Mouse (Mus musculus): ENCODE data around the gene Jagn1. TPM values are rescaled to one million over a fixed set of nuclear protein-coding genes. Genes with fewer than 3 reads are reported as not detected.

Gene Jagn1
- total RNA-seq, 2 experiments from 2014 or later: 26.8 to 28.2 TPM

GRCm38 (mm10) chr6:113433661-113434060, 8.7 kb upstream of the Jagn1 start:
- intact Hi-C loops (cut with DNase I): no loop called here
- no peak for DNase-seq

GRCm38 (mm10) chr6:113434691-113435090, 7.7 kb upstream of the Jagn1 start:
- intact Hi-C loops (cut with DNase I): no loop called here
- DNase-seq: no peak

- intact Hi-C loops (cut with DNase I): no loop called here
- DNase-seq: no peak
Measured at GRCm38 (mm10) chr6:113435664-113436205, 6.6 kb upstream of the Jagn1 start, which contains the start of gene Cidec. Gene Cidec, minus strand, starts transcription at chr6:113435760.

- intact Hi-C loops (cut with DNase I): no loop called here
- DNase-seq: no peak
Measured at GRCm38 (mm10) chr6:113437135-113437534, 5.2 kb upstream of the Jagn1 start.

GRCm38 (mm10) chr6:113438721-113439430, 3.5 kb upstream of the Jagn1 start:
- no peak for DNase-seq
- intact Hi-C loops (cut with DNase I): no loop called here

GRCm38 (mm10) chr6:113440686-113441085, 1.7 kb upstream of the Jagn1 start:
- intact Hi-C loops (cut with DNase I): loop anchor here (1.0 kb wide), 1 partner anchor 29 kb away; no protein-coding TSS in a partner anchor
- DNase-seq: no peak

- intact Hi-C loops (cut with DNase I): loop anchor here (1.0 kb wide), 1 partner anchor 28 kb away; no protein-coding TSS in a partner anchor
- peak; percentile 74 to 81 for DNase-seq
Measured at GRCm38 (mm10) chr6:113441147-113441680, 1.2 kb upstream of the Jagn1 start.

GRCm38 (mm10) chr6:113442087-113442441, 305 bp upstream of the Jagn1 start:
- intact Hi-C loops (cut with DNase I): no loop called here
- DNase-seq: no peak

- intact Hi-C loops (cut with DNase I): no loop called here
- no peak for DNase-seq
Measured at GRCm38 (mm10) chr6:113443091-113443490, 722 bp downstream of the Jagn1 start.

GRCm38 (mm10) chr6:113444207-113444965, 2.0 kb downstream of the Jagn1 start:
- no peak for DNase-seq
- intact Hi-C loops (cut with DNase I): no loop called here

- DNase-seq: no peak
- intact Hi-C loops (cut with DNase I): no loop called here
Measured at GRCm38 (mm10) chr6:113447639-113448038, 5.3 kb downstream of the Jagn1 start.

GRCm38 (mm10) chr6:113451839-113452238, 9.5 kb downstream of the Jagn1 start:
- intact Hi-C loops (cut with DNase I): no loop called here
- peak in 1 of 2 experiments; percentile 28 for DNase-seq

- DNase-seq: no peak
- intact Hi-C loops (cut with DNase I): no loop called here
Measured at GRCm38 (mm10) chr6:113455007-113455406, 12.6 kb downstream of the Jagn1 start.

GRCm38 (mm10) chr6:113457952-113458534, 15.7 kb downstream of the Jagn1 start, which contains the start of gene Il17re:
Gene Il17re, plus strand, starts transcription at chr6:113458484.
- intact Hi-C loops (cut with DNase I): no loop called here
- DNase-seq: no peak

GRCm38 (mm10) chr6:113458635-113459034, 16.3 kb downstream of the Jagn1 start:
- DNase-seq: no peak
- intact Hi-C loops (cut with DNase I): no loop called here

- no peak for DNase-seq
- intact Hi-C loops (cut with DNase I): no loop called here
Measured at GRCm38 (mm10) chr6:113464040-113464439, 21.7 kb downstream of the Jagn1 start.

GRCm38 (mm10) chr6:113465602-113466001, 23.2 kb downstream of the Jagn1 start:
- no peak for DNase-seq
- intact Hi-C loops (cut with DNase I): loop anchor here (5.0 kb wide), 1 partner anchor 123 kb away; the partner anchor contains the start of gene Camk1

GRCm38 (mm10) chr6:113468512-113468911, 26.1 kb downstream of the Jagn1 start:
- intact Hi-C loops (cut with DNase I): loop anchor here (5.0 kb wide), 1 partner anchor 126 kb away; the partner anchor contains the start of gene Camk1
- DNase-seq: no peak

- intact Hi-C loops (cut with DNase I): loop anchor here (1.0 to 5.0 kb wide), 2 partner anchors 28 to 127 kb away; partner anchors contain the start of gene Camk1
- peak; percentile 78 to 83 for DNase-seq
Measured at GRCm38 (mm10) chr6:113469021-113469420, 26.7 kb downstream of the Jagn1 start.

- intact Hi-C loops (cut with DNase I): loop anchor here (1.0 to 5.0 kb wide), 2 partner anchors 28 to 127 kb away; partner anchors contain the start of gene Camk1
Measured at GRCm38 (mm10) chr6:113469432-113469831, 27.1 kb downstream of the Jagn1 start.

More at GRCm38 (mm10) chr6:113469432-113469831, 27.1 kb downstream of the Jagn1 start:
- DNase-seq: peak; percentile 80 to 89

Measured in heart, postnatal 10 days (tissue).